Mouse (Mus musculus) erythroblast, embryonic 14.5 days (primary cell): ENCODE measurements around the gene Pramef8. TPM values are rescaled to one million over a fixed set of nuclear protein-coding genes. Genes with fewer than 3 reads are reported as not detected.
"Not testable (repeated sequence)": the region's sequence is repeated elsewhere in the genome, so short reads cannot be mapped to it uniquely, and the experiment has no call there.

ENCODE experiments used
- H3K27me3 ChIP-seq: 2 replicates; pipeline ENCODE4 v1.6.1; 2012; ENCODE audit warnings: inconsistent platforms; ENCODE audit not compliant: control insufficient read depth
- H3K36me3 ChIP-seq: 2 replicates; pipeline ENCODE4 v1.6.1; 2012; ENCODE audit warnings: mild to moderate bottlenecking, inconsistent platforms; ENCODE audit not compliant: control insufficient read depth
- H3K4me1 ChIP-seq: 2 replicates; pipeline ENCODE4 v1.6.1; 2012; ENCODE audit warnings: inconsistent platforms; ENCODE audit not compliant: control insufficient read depth
- H3K4me3 ChIP-seq: replicated peaks from 2 replicates; pipeline ENCODE3; 2012; ENCODE audit warnings: moderate library complexity, mild to moderate bottlenecking, inconsistent platforms
- H3K9me3 ChIP-seq: 2 replicates; pipeline ENCODE4 v1.6.1; 2012; ENCODE audit warnings: low read length, inconsistent platforms, mixed read lengths; ENCODE audit not compliant: control insufficient read depth
- GATA1 ChIP-seq: IDR thresholded peaks from 2 replicates; pipeline ENCODE4 v1.6.1; 2012; ENCODE audit warnings: low read length, inconsistent platforms, mixed read lengths
- TAL1 ChIP-seq: IDR thresholded peaks from 3 replicates; pipeline ENCODE4 v1.6.1; 2012; ENCODE audit warnings: low read length, inconsistent platforms, mixed read lengths
- polyA plus RNA-seq: library from polyadenylated mRNA; stranded (reverse); fragments of >175 nt; gene quantifications from 2 replicates; pipeline ENCODE4 v1.2.3, GENCODE M21; 2012

Gene Pramef8
- polyA plus RNA-seq, 1 experiment, result 0.02 TPM

- Histone ChIP-seq H3K4me3 (no peak within 1 kb of the TSS), H3K36me3 (no peaks in the 10 kb centered on the region), H3K4me1 (no peaks in the 10 kb centered on the region), H3K9me3 (peaks cover 7% of the 10 kb centered on the region), H3K27me3 (peaks cover 5% of the 10 kb centered on the region)
- TF ChIP-seq TAL1 (no peak), GATA1 (no peak)
Observed at GRCm38 (mm10) chr4:143394181-143394580, 18.0 kb upstream of the Pramef8 start, which contains the start of gene Pramel1. Pramel1 (plus strand) TSS chr4:143394428.

GRCm38 (mm10) chr4:143411566-143412218, 534 bp upstream of the Pramef8 start:
- Histone ChIP-seq H3K4me1 (peaks cover 11% of the 10 kb centered on the region), H3K36me3 (peaks cover 10% of the 10 kb centered on the region), H3K9me3 (no peaks in the 10 kb centered on the region), H3K4me3 (peak overlapping the region; percentile 74), H3K27me3 (no peaks in the 10 kb centered on the region)
- TF ChIP-seq TAL1 (no peak), GATA1 (no peak)

GRCm38 (mm10) chr4:143413621-143414020, 1.4 kb downstream of the Pramef8 start:
- no peaks in the 10 kb centered on the region for H3K27me3 ChIP-seq
- TF ChIP-seq GATA1 (no peak), TAL1 (no peak)

GRCm38 (mm10) chr4:143414121-143414520, 1.9 kb downstream of the Pramef8 start:
- no peaks in the 10 kb centered on the region for H3K27me3 ChIP-seq
- TF ChIP-seq GATA1, result no peak
- TF ChIP-seq TAL1, result no peak
- no peaks in the 10 kb centered on the region for H3K9me3 ChIP-seq
- H3K36me3 ChIP-seq, result peaks cover 34% of the 10 kb centered on the region
- H3K4me1 ChIP-seq, result peaks cover 11% of the 10 kb centered on the region
- H3K4me3 ChIP-seq, result no peak overlapping the region

More at GRCm38 (mm10) chr4:143413621-143414020, 1.4 kb downstream of the Pramef8 start:
- H3K9me3 ChIP-seq, result no peaks in the 10 kb centered on the region
- peaks cover 29% of the 10 kb centered on the region for H3K36me3 ChIP-seq
- peaks cover 11% of the 10 kb centered on the region for H3K4me1 ChIP-seq
- no peak overlapping the region for H3K4me3 ChIP-seq

- not testable (repeated sequence) for H3K4me3 ChIP-seq, H3K9me3 ChIP-seq, H3K36me3 ChIP-seq, H3K4me1 ChIP-seq, H3K27me3 ChIP-seq
Observed at GRCm38 (mm10) chr4:143426770-143427169, 14.5 kb downstream of the Pramef8 start.

- Histone ChIP-seq H3K4me1 (no peaks in the 10 kb centered on the region), H3K27me3 (no peaks in the 10 kb centered on the region), H3K4me3 (no peak within 1 kb of the TSS), H3K36me3 (no peaks in the 10 kb centered on the region), H3K9me3 (no peaks in the 10 kb centered on the region)
- TF ChIP-seq TAL1 (no peak), GATA1 (no peak)
Observed at GRCm38 (mm10) chr4:143450224-143450623, 38.0 kb downstream of the Pramef8 start, which contains the start of gene Oog4. Oog4 (minus strand) TSS chr4:143450324.

Other genes starting within 250 kb of the Pramef8 start
- gene Prdm2, start 199.4 kb upstream of the Pramef8 start, polyA plus RNA-seq, result 0.29 and 0.59 TPM in 2 replicates
- not detected in 2 replicates for gene Pdpn, start 112.9 kb upstream of the Pramef8 start, polyA plus RNA-seq
- gene Lrrc38, start 62.7 kb upstream of the Pramef8 start, polyA plus RNA-seq, result not detected in 2 replicates
- not detected in 2 replicates for gene Pramel1, start 18.0 kb upstream of the Pramef8 start, polyA plus RNA-seq
- not detected in 2 replicates for gene Oog4, start 37.9 kb downstream of the Pramef8 start, polyA plus RNA-seq
- not detected in 2 replicates for gene Gm13043, start 98.9 kb downstream of the Pramef8 start, polyA plus RNA-seq
- gene Gm13040, start 123.5 kb downstream of the Pramef8 start, polyA plus RNA-seq, result not detected in 2 replicates
- not detected in 2 replicates for gene BC080695, start 139.3 kb downstream of the Pramef8 start, polyA plus RNA-seq
- gene Gm13057, start 139.3 kb downstream of the Pramef8 start, polyA plus RNA-seq, result not detected in 2 replicates
- not detected in 2 replicates for gene Gm13083, start 202.6 kb downstream of the Pramef8 start, polyA plus RNA-seq
- gene Gm13088, start 244.8 kb downstream of the Pramef8 start, polyA plus RNA-seq, result not detected in 2 replicates